Mouse (Mus musculus) CD4-positive naive resting alpha-beta T cell, adult 76 days (primary cell): ENCODE measurements around the gene Net1. TPM values are rescaled to one million over a fixed set of nuclear protein-coding genes. Genes with fewer than 3 reads are reported as not detected.

ENCODE experiments used
- total RNA-seq: library from RNA; stranded (reverse); gene quantifications from one replicate; pipeline ENCODE4 v1.2.4, GENCODE M21; 2023

Gene Net1
- 33.4 TPM for total RNA-seq

DNA sequence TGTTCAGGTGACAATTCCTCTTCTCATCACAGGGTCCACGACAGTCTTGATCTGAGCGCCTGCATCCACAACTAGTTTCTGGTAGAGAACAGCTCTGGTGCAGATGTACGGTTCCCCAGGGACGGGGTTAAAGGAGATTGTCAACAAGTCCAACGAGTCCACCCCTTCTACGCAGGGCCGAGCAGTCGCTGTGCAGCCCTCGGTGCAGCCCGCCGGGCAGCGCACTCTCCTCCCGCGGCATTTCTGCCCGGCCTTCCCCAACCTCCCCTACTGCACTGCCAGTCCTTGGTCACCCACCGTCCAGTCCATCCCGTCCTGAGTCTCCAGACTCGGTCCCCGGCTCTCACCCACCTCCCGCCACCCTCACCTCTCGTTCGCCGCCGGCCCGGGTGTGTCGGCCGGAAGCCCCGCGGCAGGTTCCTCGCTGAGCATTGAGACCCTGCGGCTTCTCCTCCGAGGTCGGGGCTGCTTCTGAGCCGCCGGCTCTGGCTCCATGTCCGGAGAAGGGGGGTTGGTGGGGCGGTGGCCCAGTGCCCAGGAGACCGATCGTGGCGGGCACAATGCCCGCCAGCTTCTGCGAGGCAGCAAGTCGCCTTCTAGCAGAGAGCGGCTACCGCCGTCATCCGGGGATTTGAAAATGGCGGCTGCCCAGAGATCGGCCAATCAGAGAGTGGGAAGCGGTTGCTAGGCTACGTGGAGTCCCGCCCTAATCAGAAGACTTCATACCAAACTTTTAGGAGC lies at the start of gene Net1, which contains the start of gene Tubal3:
Gene Net1 (minus strand): TSS at position 650 of the 741 bp plus-strand sequence.
Gene Tubal3 (plus strand): TSS at position 704 of the 741 bp plus-strand sequence.

DNA sequence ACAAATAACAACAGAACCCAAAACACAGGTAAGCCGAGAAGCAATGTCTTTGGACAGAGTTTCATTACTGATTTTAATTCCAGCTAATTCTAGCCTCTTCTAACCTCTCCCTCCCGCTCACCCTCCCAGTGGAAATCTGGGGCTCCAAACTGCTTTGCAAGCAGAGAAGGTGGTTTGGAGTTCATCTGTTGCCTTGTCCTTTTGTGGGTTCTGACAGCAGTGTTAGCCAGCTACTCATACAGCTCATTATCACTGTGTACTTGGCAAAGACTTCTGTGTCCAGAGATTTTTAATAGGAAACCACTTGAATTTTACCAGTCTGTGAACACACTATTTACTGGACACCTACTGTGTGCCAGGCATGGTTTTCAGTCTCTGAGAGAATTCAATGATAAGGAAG lies 27.2 kb upstream of the Net1 start, which contains the start of gene Ucn3:
Gene Ucn3 (minus strand): TSS at position 101 of the 400 bp plus-strand sequence.

DNA sequence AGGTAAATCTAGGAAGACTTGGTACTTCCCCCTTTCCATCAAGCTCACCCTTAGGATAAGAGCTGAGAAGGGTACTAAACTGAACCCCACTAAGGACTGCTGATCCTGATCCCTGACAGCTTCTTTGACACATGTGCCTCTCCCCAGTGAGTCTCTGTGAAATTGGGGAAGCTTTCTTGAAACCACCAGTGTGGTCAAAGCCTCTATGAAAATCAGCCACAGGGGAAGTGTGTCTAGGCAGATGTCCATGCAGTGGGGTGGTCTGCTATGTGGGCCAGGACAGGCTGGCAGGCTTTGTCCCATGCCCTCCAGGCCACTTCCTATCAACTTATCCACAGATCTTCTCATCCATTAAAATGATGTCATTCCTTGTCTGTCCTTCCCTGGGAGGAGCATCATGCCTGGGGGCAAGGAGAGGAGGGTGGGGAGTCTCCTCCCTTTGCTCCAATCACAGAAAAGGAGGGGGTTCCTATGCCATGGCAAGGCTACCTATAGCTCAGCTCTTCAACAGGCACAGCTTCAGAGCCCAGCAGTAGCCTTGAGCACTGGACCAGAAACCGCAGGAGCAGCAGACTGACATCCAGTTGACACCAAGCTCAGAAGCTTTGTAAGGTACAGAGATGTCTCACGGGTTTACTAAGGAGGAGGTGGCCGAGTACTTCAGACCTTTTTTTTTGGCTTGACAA lies 64.2 kb downstream of the Net1 start, which contains the start of gene Calm5:
Gene Calm5 (plus strand): TSS at position 526 of the 686 bp plus-strand sequence.

GRCm38 (mm10) chr13:3837312-3837807 lies 80.7 kb downstream of the Net1 start, which contains the start of gene Calm4:
Calm4 (plus strand) TSS chr13:3837757.

Other genes starting within 250 kb of the Net1 start
- gene Calml3, start 113.9 kb downstream of the Net1 start, total RNA-seq: not detected
- gene Calm4, start 80.5 kb downstream of the Net1 start, total RNA-seq: not detected
- gene Calm5, start 64.0 kb downstream of the Net1 start, total RNA-seq: not detected
- gene Tubal3, start 54 bp upstream of the Net1 start, total RNA-seq: not detected
- gene Ucn3, start 27.1 kb upstream of the Net1 start, total RNA-seq: not detected
- not detected for gene Akr1c14, start 130.8 kb upstream of the Net1 start, total RNA-seq
- 0.50 TPM for gene Akr1c18, start 232.4 kb upstream of the Net1 start, total RNA-seq